Mouse (Mus musculus): ENCODE measurements around the gene Fcgr1. TPM values are rescaled to one million over a fixed set of nuclear protein-coding genes. Genes with fewer than 3 reads are reported as not detected.
"Not testable (repeated sequence)": the region's sequence is repeated elsewhere in the genome, so short reads cannot be mapped to it uniquely, and the experiment has no call there.

Fcgr1 gene
- total RNA-seq, 2 experiments from 2014 or later = 0.94 to 1.1 TPM

DNA sequence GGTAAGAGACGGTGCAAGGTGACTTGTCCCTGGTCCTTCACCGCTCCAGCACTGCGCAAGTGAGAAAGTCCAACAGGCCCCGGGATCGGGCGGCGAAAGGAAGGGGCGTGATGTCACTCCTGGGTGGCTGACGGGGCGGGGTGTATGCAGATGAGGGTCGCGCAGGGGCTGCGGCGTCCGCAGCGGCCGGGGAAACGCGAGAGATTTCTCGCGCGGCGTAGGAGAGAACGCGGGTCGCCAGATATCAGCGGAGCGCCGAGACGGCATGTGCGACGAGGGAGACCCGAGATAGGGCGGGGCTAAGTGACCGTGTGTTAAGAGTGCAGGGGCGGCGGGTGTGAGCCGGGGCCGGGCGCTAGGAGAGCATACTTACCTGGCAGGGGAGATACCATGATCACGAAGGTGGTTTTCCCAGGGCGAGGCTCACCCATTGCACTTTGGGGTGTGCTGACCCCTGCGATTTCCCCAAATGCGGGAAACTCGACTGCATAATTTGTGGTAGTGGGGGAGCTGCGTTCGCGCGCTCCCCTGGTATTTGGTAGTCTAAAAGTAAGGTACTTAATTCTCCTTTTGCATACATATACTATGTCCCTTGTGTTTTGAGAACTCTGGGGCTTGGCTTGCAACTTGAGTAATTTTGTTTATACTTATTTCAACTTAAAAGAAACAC, 34.4 kb upstream of the Fcgr1 start:
- DNase-seq (ENCODE audit: low spot score); intact Hi-C loops (cut with DNase I): not testable (repeated sequence)

- no peak for DNase-seq (ENCODE audit: low spot score)
- intact Hi-C loops (cut with DNase I) = no loop called here
Observed at GRCm38 (mm10) chr3:96327647-96328046, 33.9 kb upstream of the Fcgr1 start.

DNA sequence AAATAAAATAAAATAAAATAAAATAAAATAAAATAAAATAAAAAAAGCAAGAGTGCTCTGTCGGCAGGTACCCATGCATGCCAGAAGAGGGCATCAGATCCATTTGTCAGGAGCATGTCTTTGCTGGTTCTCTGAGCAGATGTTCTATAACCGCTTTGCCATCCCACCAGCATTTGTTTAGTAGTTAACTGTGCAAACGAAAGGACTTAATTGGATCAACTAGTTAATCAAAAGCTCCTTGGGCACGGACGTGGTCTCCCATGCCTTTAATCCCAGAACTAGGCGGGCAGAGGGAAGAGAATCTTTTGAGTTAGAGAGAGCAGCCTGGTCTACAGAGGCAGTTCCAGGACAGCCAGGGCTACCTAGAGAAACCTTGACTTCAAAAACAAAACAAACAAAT, 33.4 kb upstream of the Fcgr1 start:
- intact Hi-C loops (cut with DNase I) = no loop called here
- DNase-seq (ENCODE audit: low spot score) = no peak

- intact Hi-C loops (cut with DNase I); DNase-seq (ENCODE audit: low spot score): not testable (repeated sequence)
Observed at GRCm38 (mm10) chr3:96323806-96324205, 30.0 kb upstream of the Fcgr1 start.

DNA sequence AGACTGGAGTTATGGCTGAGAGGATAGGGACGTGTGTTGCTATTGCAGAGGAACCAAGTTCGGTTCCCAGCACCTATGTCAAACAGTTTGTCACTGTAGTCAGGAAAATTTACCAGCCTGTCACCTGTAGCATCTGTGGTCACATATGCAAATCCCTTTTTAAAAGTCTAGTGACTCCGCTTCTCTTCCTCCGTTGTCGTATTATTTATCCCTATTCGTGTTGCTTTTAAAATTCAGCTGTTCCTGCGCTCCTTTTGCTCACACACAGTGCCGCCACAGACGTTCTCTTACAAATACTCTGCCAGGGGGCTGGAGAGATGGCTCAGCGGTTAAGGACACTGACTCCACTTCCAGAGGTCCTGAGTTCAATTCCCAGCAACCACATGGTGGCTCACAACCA, 28.8 kb upstream of the Fcgr1 start:
- intact Hi-C loops (cut with DNase I) = no loop called here
- no peak for DNase-seq (ENCODE audit: low spot score)

GRCm38 (mm10) chr3:96321891-96322290, 28.1 kb upstream of the Fcgr1 start:
- DNase-seq (ENCODE audit: low spot score) = no peak
- intact Hi-C loops (cut with DNase I) = no loop called here

DNA sequence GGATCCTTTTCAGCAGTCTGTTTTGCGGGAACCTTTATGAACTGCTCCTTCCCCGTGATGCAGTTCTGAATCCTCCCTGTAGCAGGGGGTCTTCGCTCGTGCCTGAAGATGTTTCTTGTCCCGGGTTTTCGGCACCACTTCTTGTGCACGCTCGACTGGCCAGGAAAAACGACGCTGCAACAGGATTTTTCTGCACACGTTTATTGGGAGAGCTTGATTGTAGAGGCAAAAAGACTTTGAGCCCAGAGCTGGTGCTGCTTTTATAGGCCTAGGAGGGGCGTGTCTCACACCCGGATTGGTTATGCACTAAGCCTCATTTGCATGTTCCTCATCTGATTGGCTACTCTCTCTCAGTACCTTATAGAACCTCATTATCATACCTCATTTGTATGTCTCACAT, 26.2 kb upstream of the Fcgr1 start:
- intact Hi-C loops (cut with DNase I); DNase-seq (ENCODE audit: low spot score): not testable (repeated sequence)

GRCm38 (mm10) chr3:96312341-96313098, 18.8 kb upstream of the Fcgr1 start:
- intact Hi-C loops (cut with DNase I) = no loop called here
- DNase-seq (ENCODE audit: low spot score) = no peak

DNA sequence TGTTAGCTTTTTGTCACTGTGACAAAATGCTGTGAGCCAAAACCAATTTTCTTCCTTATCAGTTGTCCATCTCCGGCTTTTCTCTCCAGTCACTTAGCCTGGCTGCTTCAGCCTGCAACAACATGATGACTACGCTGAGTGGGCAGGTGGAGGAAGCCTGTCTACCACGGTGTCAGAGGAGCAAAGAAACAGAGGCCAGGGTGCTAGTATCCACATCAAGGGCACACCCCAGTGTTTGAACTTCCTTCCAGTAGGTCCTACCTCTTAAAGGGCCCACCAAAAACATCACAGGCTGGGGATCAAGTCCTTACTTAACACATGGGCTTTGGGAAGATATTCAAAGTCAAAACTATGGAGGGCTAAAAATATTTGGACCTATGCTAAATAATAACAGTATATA, 15.7 kb upstream of the Fcgr1 start:
- DNase-seq (ENCODE audit: low spot score) = no peak
- intact Hi-C loops (cut with DNase I) = no loop called here

GRCm38 (mm10) chr3:96306506-96306905, 12.7 kb upstream of the Fcgr1 start:
- no peak for DNase-seq (ENCODE audit: low spot score)
- intact Hi-C loops (cut with DNase I) = no loop called here

- DNase-seq (ENCODE audit: low spot score) = no peak
- intact Hi-C loops (cut with DNase I) = no loop called here
Observed at GRCm38 (mm10) chr3:96302076-96302475, 8.3 kb upstream of the Fcgr1 start.

DNA sequence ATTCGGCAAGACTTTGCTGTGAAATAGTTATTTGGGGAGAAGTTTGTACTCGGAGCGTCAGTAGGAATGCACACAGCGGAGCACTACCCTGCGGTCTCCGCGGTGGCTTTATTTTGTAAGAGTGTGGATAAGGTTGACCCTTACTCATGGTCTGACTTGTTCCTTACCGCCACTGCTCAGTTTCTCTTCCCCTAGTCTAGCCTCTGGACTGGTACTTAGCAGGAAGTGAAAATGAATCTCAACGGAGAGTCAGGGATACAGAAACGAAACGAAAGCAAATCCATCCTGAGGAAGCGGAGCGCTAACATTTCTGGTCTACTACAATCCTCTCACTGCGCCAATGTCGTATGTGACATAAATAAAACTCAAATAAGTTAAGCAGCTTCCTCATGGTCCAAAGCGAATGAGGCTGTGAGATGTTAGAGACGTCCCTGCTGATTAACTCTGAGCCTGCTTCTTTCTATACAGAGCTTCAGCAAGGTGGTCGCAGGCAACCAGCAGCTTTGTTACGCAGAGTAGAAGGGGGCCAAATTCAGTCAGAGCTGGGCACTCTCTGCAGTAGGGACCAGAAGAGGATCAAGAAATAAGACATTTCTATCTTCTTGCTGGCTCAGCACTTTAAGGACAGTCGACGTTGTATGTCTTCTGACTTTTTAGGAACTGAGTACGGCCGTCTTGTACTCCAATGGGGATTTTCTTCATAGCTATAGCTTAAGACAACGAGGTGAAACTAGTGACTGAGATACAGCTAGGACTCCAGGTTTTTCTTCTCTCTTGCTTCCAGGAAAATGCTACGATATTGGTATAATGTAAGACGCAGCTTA, 7.1 kb upstream of the Fcgr1 start:
- intact Hi-C loops (cut with DNase I) = no loop called here

DNA sequence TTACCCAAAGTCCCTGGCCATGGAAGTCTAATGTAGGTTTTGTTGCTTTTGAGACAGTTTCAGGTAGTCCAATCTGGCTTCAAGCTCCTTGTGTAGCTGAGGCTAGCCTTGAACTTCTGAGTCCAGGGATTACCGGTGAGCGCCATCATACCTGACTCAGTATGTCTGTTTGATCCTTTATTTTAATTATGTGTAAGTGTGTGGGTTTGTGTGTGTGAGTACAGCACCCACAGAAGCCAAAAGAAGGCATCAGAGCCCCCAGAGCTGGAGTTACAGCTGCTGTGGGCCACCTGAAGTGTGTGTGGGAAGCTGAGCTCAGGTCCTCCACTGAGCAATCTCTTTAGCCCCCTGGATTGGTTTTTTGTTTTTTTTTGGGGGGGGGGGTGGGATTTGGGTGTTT, 5.8 kb upstream of the Fcgr1 start:
- intact Hi-C loops (cut with DNase I) = no loop called here
- DNase-seq (ENCODE audit: low spot score) = no peak

More for the DNA sequence above, 7.1 kb upstream of the Fcgr1 start:
- no peak for DNase-seq (ENCODE audit: low spot score)

DNA sequence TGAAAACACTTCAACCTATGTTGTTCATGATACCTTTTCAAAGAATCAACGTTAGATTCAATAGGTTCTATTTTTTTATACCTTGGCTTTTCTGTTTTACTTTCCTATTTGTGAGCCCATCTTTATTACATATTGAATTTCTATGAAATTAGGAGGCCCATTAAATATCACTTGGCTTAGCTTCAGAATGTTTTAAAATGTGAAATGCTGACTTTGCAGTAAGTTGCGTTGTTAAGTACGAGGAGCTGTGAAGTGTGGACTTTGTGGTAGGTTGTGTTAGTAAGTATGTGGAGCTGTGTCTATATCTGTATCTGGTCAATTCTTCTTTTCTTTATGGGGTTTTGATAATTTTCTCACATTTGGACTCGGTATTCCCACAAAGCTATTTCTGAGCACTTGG, 4.6 kb upstream of the Fcgr1 start:
- no peak for DNase-seq (ENCODE audit: low spot score)
- intact Hi-C loops (cut with DNase I) = no loop called here

GRCm38 (mm10) chr3:96293368-96293767, 401 bp downstream of the Fcgr1 start:
- no peak for DNase-seq (ENCODE audit: low spot score)
- intact Hi-C loops (cut with DNase I) = no loop called here

DNA sequence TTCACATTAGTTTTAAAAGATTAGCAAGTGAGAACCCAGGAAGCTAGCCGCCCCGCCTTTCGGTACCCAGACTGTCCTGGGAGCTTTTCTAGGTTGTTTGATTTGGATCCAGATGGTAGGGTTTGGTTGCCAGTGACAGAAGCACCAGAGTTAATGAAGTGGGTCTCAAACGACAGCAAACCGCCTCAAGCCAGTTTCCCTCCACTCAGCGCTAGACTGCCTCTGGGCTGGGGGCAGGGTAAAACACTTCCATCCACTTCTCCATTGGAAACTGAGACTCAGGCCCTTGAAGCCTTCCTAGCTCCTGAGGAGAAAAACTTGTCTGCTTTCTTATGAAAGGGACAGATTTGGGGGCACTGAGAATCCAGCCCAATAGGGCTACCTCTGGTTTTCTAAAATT, 1.1 kb downstream of the Fcgr1 start:
- no peak for DNase-seq (ENCODE audit: low spot score)
- intact Hi-C loops (cut with DNase I) = no loop called here

GRCm38 (mm10) chr3:96290727-96291126, 3.0 kb downstream of the Fcgr1 start:
- intact Hi-C loops (cut with DNase I); DNase-seq (ENCODE audit: low spot score): not testable (repeated sequence)

DNA sequence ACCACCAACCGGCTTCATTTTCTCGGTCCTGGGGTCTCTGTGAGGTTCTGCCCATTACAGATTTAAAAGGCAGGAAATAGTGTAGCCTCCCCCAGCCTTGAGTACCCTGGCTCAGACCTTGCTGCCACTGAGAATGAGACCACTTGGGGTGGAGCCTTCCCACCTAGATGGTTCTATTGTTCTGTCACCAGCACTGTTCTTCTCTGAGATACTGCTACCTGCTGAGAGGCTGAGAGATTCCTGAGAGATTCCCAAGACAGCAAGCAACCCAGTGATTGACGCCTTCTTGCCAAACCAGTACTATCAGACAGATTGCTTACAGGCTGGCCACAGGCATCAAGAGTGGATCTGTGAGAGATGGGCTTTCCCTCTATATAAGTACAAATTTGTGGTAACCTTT, 4.6 kb downstream of the Fcgr1 start:
- intact Hi-C loops (cut with DNase I) = no loop called here
- DNase-seq (ENCODE audit: low spot score) = no peak

DNA sequence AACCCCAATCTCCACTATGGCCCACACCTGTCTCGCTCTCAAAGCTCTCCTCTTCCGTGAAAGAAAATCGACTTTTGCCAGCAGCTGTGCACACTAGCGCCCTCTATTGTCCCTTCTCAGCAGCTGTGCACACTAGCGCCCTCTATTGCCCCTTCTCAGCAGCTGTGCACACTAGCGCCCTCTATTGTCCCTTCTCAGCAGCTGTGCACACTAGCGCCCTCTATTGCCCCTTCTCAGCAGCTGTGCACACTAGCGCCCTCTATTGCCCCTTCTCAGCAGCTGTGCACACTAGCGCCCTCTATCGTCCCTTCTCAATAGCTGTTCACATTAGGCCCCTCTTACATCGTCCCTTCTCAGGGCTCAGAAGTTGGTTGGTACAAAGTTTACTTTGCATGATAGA, 6.4 kb downstream of the Fcgr1 start:
- DNase-seq (ENCODE audit: low spot score); intact Hi-C loops (cut with DNase I): not testable (repeated sequence)

GRCm38 (mm10) chr3:96284457-96284856, 9.3 kb downstream of the Fcgr1 start:
- DNase-seq (ENCODE audit: low spot score) = no peak
- intact Hi-C loops (cut with DNase I) = loop anchor here (5.0 kb wide), 1 partner anchor 158 kb away; no protein-coding TSS in a partner anchor

- no peak for DNase-seq (ENCODE audit: low spot score)
- intact Hi-C loops (cut with DNase I) = loop anchor here (5.0 kb wide), 1 partner anchor 162 kb away; no protein-coding TSS in a partner anchor
Observed at GRCm38 (mm10) chr3:96280660-96281059, 13.1 kb downstream of the Fcgr1 start.
